Mouse (Mus musculus): Measurements from ENCODE around the gene Pou2f1. TPM values are rescaled to one million over a fixed set of nuclear protein-coding genes. Genes with fewer than 3 reads are reported as not detected.

Gene Pou2f1
- polyA plus RNA-seq, 1 experiment from 2014 or later = 27.6 TPM

DNA sequence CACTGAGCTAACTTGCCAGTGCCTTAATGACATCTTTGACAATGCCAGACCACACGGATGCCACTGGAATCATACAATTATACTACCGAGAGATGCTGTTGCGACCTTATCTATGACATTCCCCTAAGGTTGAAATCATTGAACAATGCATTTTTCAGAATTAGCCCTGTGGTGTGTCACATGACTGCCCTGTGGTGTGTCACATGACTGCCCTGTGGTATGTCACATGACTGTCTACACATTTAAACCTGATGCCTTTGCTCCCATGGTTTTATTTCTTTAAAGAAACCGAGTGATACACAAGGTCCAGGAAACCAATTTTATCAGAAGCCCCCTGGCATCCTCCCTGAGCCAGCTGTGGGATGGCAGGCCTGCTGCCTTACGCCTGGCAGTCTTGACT is 172.6 kb downstream of the Pou2f1 start:
- Histone ChIP-seq H3K36me3 (no peaks in the 10 kb centered on the region), H3K4me2 (replicated peaks) (no peak overlapping the region), H3K4me1 (peaks cover 15% of the 10 kb centered on the region), H3K27me3 (no peaks in the 10 kb centered on the region; the same call in 1 of the 2 replicates), H3K9ac (replicated peaks) (no peak overlapping the region), H3K4me3 (no peak overlapping the region), H3K27ac (replicated peaks) (no peak overlapping the region), H3K9me3 (no peaks in the 10 kb centered on the region)
- no peak for ATAC-seq (ENCODE audit: low FRiP score, low read depth)
- 93% methylated on average over 5 of the region's 5 CpGs for WGBS

DNA sequence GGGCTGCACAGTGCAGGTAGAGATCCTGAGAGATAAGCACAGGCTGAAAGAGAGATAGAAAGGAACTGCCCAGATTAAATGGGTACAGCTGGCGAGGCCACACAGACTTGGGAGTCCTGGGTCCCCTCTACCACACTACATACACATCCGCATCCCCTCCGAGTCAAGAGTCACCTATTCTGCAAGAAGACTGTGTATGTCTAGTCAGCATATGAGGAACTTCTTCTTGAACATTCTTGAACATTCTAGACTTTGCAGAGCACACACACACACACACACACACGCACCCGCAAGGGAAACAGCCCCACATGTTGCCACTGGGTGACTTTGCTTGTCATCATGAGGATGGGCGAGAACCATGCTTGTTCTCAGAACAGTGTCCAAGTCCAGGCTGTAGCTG is 173.9 kb downstream of the Pou2f1 start:
- Histone ChIP-seq H3K36me3 (no peaks in the 10 kb centered on the region), H3K27me3 (no peaks in the 10 kb centered on the region; the same call in 1 of the 2 replicates), H3K4me1 (0 out of 2 replicates have a peak, but pooled peaks cover 5% of the 10 kb centered on the region), H3K9ac (replicated peaks) (no peak overlapping the region), H3K4me3 (no peak overlapping the region), H3K9me3 (no peaks in the 10 kb centered on the region), H3K27ac (replicated peaks) (no peak overlapping the region), H3K4me2 (replicated peaks) (no peak overlapping the region)
- 94% methylated on average over 6 of the region's 6 CpGs for WGBS
- no peak for ATAC-seq (ENCODE audit: low FRiP score, low read depth)

DNA sequence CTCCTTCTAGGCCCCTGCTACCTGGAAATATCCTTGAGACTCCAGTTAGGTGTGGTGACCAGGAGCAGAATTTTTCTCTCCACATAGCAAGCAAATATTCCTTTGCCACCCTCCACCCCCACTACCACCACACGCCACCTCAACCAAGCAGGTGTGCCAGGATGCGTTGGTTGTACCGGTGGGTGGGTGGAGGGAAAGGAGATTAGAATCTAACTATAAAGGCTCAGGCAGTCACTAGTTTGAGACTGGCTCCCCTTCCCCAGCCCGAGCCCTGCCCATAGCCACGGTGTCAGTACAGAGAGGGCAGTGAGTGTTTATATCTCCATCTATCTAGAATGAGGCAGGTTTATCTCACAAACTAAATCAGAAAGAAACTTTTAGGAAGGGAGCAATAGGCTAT is 174.3 kb downstream of the Pou2f1 start:
- Histone ChIP-seq H3K4me3 (no peak overlapping the region), H3K27ac (replicated peaks) (no peak overlapping the region), H3K9ac (replicated peaks) (no peak overlapping the region), H3K4me1 (0 out of 2 replicates have a peak, but pooled peaks cover under 1% of the 10 kb centered on the region), H3K27me3 (no peaks in the 10 kb centered on the region; the same call in 1 of the 2 replicates), H3K9me3 (no peaks in the 10 kb centered on the region), H3K4me2 (replicated peaks) (no peak overlapping the region), H3K36me3 (no peaks in the 10 kb centered on the region)
- ATAC-seq (ENCODE audit: low FRiP score, low read depth) = no peak
- WGBS = 83% methylated on average over 5 of the region's 5 CpGs

DNA sequence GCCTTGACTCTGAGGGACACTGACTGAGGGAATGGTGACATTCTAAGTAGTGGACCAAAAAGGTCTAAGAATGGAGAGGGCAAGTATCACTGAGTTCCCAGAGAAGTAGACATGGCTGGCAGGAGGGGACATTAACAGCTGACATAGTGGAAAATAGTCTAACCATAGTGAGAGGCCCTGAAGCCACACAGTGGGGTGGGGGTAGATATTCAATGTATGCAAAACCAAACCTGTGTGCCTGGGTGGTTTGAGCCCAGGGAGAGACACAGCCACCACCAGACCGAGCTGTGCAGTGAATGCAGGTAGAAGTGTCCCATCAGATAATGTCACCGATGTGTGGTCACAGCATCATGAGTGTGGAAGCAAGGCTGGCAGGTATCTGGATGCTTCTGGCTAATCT is 180.4 kb downstream of the Pou2f1 start:
- H3K27ac ChIP-seq (replicated peaks) = no peak overlapping the region
- WGBS = 94% methylated on average over 2 of the region's 2 CpGs
- no peaks in the 10 kb centered on the region for H3K36me3 ChIP-seq
- peaks cover 12% of the 10 kb centered on the region; the same call in 1 of the 2 replicates for H3K4me1 ChIP-seq
- H3K4me2 ChIP-seq (replicated peaks) = no peak overlapping the region
- H3K27me3 ChIP-seq = peaks cover 41% of the 10 kb centered on the region
- no peaks in the 10 kb centered on the region for H3K9me3 ChIP-seq
- H3K9ac ChIP-seq (replicated peaks) = no peak overlapping the region
- no peak overlapping the region for H3K4me3 ChIP-seq
- ATAC-seq (ENCODE audit: low FRiP score, low read depth) = no peak

DNA sequence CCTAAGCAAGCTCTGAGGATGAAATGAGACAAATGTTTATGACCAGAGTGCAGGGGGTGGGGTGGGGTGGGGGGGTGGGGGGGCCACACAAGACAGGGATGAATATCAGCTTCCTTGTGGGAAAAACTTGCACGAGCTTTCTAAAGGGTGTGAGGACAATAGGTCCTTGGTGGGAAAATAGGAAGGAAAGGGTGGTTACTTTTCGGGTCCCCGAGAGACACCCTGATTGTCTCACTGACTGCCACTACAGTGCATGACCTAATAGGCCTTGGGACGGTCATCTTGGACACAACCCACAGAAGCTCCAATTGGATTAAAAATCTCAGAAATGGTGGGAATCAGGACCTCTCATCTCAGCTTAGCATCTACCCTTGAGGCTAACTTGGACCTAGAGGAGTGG is 183.3 kb downstream of the Pou2f1 start:
- Histone ChIP-seq H3K27ac (replicated peaks) (no peak overlapping the region), H3K27me3 (peaks cover 59% of the 10 kb centered on the region), H3K9me3 (no peaks in the 10 kb centered on the region), H3K36me3 (no peaks in the 10 kb centered on the region), H3K9ac (replicated peaks) (no peak overlapping the region), H3K4me3 (no peak overlapping the region), H3K4me2 (replicated peaks) (no peak overlapping the region), H3K4me1 (peaks cover 26% of the 10 kb centered on the region)
- 72% methylated on average over 4 of the region's 4 CpGs for WGBS
- no peak for ATAC-seq (ENCODE audit: low FRiP score, low read depth)

DNA sequence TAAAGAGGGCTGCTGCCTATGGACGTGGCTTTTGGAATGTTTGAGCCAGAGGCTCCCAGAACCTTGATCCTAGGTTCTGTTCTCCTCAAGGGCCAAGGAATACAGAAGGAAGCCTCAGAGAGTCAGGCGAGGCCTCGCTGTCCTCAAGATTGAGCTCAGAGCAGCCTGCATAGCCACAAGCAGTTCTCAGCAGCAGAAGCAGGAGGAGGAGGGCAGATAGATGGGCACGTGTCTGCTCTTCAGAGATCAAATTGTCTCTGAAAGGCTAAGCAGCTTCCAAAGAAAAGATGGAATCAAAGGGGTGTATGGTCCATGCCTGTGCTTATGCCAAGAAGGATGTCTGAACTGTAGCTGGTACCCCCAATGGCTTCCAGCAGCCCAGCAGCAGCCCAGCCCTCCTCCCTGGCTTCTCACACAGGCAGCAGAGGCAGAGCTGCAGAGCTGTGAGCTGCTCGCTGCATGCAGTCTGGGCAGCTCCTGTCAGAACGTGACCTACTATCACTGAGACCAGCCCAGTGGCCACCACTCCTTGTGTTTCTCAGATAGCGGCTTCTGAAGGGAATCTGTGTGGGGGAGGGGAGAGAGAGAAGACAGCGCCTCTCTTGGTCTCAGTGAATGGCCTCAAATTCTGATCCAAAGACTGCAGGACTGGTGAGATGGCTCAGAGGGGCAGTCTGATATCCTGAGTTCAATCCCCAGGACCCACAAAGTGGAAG is 184.2 kb downstream of the Pou2f1 start:
- ATAC-seq (ENCODE audit: low FRiP score, low read depth) = no peak
- H3K36me3 ChIP-seq = no peaks in the 10 kb centered on the region
- H3K27ac ChIP-seq (replicated peaks) = no peak overlapping the region; the same call in 1 of the 2 replicates
- peaks cover 61% of the 10 kb centered on the region for H3K27me3 ChIP-seq
- no peaks in the 10 kb centered on the region for H3K9me3 ChIP-seq
- 31% methylated on average over 8 of the region's 8 CpGs for WGBS
- H3K9ac ChIP-seq (replicated peaks) = no peak overlapping the region
- H3K4me1 ChIP-seq = peaks cover 35% of the 10 kb centered on the region
- no peak overlapping the region for H3K4me2 ChIP-seq (replicated peaks)
- no peak overlapping the region for H3K4me3 ChIP-seq

DNA sequence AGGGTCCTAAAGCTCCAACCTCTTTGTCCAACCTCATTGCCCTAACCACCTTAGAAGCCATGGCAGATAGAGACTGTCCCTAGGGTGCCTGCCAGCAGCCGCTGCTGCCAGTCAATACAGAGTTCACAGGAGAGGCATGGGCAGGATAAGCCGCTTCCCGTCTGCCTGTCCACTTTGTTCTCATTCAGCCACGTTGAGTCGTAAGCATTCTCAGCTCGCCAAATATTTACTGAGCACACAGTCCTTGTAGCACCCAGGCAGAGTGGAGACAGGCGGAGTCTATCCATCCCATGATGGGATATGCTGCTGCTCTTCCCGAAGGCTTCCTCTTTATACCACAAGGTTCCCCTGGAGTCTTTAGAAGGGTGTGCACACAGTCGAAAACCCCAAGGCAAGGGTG is 185.2 kb downstream of the Pou2f1 start:
- Histone ChIP-seq H3K27ac (replicated peaks) (no peak overlapping the region), H3K4me2 (replicated peaks) (no peak overlapping the region), H3K4me1 (peaks cover 38% of the 10 kb centered on the region), H3K9me3 (no peaks in the 10 kb centered on the region), H3K9ac (replicated peaks) (no peak overlapping the region), H3K36me3 (no peaks in the 10 kb centered on the region), H3K27me3 (peaks cover 71% of the 10 kb centered on the region), H3K4me3 (no peak overlapping the region)
- WGBS = 54% methylated on average over 9 of the region's 9 CpGs
- no peak for ATAC-seq (ENCODE audit: low FRiP score, low read depth)

DNA sequence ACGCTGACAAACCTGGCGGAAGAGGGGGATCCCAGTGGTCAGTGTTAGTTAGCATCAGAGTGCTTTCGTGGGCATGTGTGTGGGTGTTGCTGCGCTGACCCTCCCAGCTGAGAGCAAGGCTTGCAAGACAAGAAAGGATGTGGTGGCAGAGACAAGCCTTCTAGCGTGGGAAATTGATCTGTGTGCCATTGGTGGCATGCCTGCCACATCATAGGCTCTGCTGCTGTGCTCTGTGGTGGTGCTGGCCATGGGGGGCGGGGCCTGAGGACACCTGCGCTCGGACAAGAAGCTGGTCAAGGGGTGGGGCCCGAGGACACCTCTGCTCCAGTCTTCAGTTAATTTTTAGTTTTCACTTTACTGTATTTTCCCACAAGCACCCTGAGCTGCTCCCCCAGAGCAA is 186.1 kb downstream of the Pou2f1 start:
- H3K27ac ChIP-seq (replicated peaks) = no peak overlapping the region
- no peak overlapping the region for H3K4me3 ChIP-seq
- peaks cover 71% of the 10 kb centered on the region for H3K27me3 ChIP-seq
- 87% methylated on average over 9 of the region's 9 CpGs for WGBS
- no peak for ATAC-seq (ENCODE audit: low FRiP score, low read depth)
- peaks cover 38% of the 10 kb centered on the region for H3K4me1 ChIP-seq
- H3K9ac ChIP-seq (replicated peaks) = no peak overlapping the region
- no peaks in the 10 kb centered on the region for H3K36me3 ChIP-seq
- H3K9me3 ChIP-seq = no peaks in the 10 kb centered on the region
- no peak overlapping the region for H3K4me2 ChIP-seq (replicated peaks)

Other genes starting within 250 kb of the Pou2f1 start
- gene Creg1, start 238.9 kb downstream of the Pou2f1 start, polyA plus RNA-seq (2016; fragmentation: Nextera tagmentation; extraction: Ambion mirVana) = 27.1 and 31.6 TPM in 2 replicates
- 1.2 and 1.7 TPM in 2 replicates for gene Cd247, start 214.0 kb downstream of the Pou2f1 start, polyA plus RNA-seq (2016; fragmentation: Nextera tagmentation; extraction: Ambion mirVana)
- 3.0 TPM in 2 replicates for gene Dusp27, start 125.2 kb upstream of the Pou2f1 start, polyA plus RNA-seq (2016; fragmentation: Nextera tagmentation; extraction: Ambion mirVana)
- 0.10 and 0.29 TPM in 2 replicates for gene Gpa33, start 127.6 kb upstream of the Pou2f1 start, polyA plus RNA-seq (2016; fragmentation: Nextera tagmentation; extraction: Ambion mirVana)
- gene Mael, start 236.1 kb upstream of the Pou2f1 start, polyA plus RNA-seq (2016; fragmentation: Nextera tagmentation; extraction: Ambion mirVana) = 0.10 TPM in 1 of 2 replicates, not detected in the other

Data from midbrain, embryonic 12.5 days (tissue).